Mouse (Mus musculus): ENCODE measurements around the gene Myo18a. TPM values are rescaled to one million over a fixed set of nuclear protein-coding genes. Genes with fewer than 3 reads are reported as not detected.

Myo18a gene
- polyA plus RNA-seq, 1 experiment from 2014 or later, result 21.6 TPM

DNA sequence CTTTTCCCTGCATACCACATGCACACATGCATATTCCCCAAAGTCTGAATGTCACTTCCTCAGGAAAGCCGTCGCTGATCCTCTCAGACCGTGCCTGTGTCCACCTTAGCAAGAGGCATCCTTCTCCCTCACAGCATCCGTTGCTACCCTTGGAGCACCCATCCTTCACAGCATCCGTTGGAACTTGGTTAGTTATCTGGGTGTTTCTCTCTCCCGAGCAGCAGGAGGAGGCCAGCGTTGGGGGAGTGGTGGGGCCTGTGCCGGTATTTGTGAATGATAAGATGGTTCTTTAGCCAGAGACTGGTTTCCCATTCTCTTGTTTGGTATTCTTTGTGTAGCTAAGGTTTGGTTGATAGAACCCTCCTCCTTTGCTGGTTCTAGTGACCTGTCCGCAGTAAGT is 21.8 kb downstream of the Myo18a start:
- ATAC-seq, result no peak
- H3K4me2 ChIP-seq (replicated peaks; ENCODE audit: low read depth, low read length), result peak overlapping the region; percentile 17; the same call in 1 of the 2 replicates
- peaks cover 48% of the 10 kb centered on the region for H3K4me1 ChIP-seq (ENCODE audit: insufficient read depth, low read depth, low read length)
- TF ChIP-seq EP300 (IDR thresholded peaks at IDR 0.05) (no peak), CTCF (IDR thresholded peaks at IDR 0.05) (no peak)
- no peak overlapping the region for H3K9ac ChIP-seq (replicated peaks; ENCODE audit: low read depth)
- WGBS, result 55% methylated on average over 9 of the region's 9 CpGs
- H3K27me3 ChIP-seq (replicated peaks; ENCODE audit: insufficient read depth, low read length), result no peaks in the 10 kb centered on the region
- no peaks in the 10 kb centered on the region; the same call in 1 of the 2 replicates for H3K36me3 ChIP-seq (ENCODE audit: insufficient read depth, low read length)
- H3K27ac ChIP-seq (ENCODE audit: low read length), result peak overlapping the region; percentile 93
- no peak for DNase-seq (ENCODE audit: low spot score)
- H3K9me3 ChIP-seq (ENCODE audit: low read length), result no peaks in the 10 kb centered on the region
- H3K4me3 ChIP-seq (ENCODE audit: low read depth, low read length), result no peak overlapping the region

GRCm38 (mm10) chr11:77785396-77785767 is 22.3 kb downstream of the Myo18a start:
- 8% methylated on average over 5 of the region's 5 CpGs for WGBS
- Histone ChIP-seq H3K36me3 (ENCODE audit: insufficient read depth, low read length) (no peaks in the 10 kb centered on the region; the same call in 1 of the 2 replicates), H3K27ac (ENCODE audit: low read length) (peak overlapping the region; percentile 93), H3K9me3 (ENCODE audit: low read length) (no peaks in the 10 kb centered on the region), H3K4me1 (ENCODE audit: insufficient read depth, low read depth, low read length) (peaks cover 50% of the 10 kb centered on the region), H3K4me3 (ENCODE audit: low read depth, low read length) (no peak overlapping the region), H3K4me2 (replicated peaks; ENCODE audit: low read depth, low read length) (0 out of 2 replicates have a peak overlapping the region, but pooled peaks have one; percentile 1), H3K27me3 (replicated peaks; ENCODE audit: insufficient read depth, low read length) (no peaks in the 10 kb centered on the region), H3K9ac (replicated peaks; ENCODE audit: low read depth) (0 out of 2 replicates have a peak overlapping the region, but pooled peaks have one; percentile 9)
- peak; percentile 47 for DNase-seq (ENCODE audit: low spot score)
- ATAC-seq, result peak; percentile 12
- TF ChIP-seq CTCF (IDR thresholded peaks at IDR 0.05), result no peak
- no peak for TF ChIP-seq EP300 (IDR thresholded peaks at IDR 0.05)

DNA sequence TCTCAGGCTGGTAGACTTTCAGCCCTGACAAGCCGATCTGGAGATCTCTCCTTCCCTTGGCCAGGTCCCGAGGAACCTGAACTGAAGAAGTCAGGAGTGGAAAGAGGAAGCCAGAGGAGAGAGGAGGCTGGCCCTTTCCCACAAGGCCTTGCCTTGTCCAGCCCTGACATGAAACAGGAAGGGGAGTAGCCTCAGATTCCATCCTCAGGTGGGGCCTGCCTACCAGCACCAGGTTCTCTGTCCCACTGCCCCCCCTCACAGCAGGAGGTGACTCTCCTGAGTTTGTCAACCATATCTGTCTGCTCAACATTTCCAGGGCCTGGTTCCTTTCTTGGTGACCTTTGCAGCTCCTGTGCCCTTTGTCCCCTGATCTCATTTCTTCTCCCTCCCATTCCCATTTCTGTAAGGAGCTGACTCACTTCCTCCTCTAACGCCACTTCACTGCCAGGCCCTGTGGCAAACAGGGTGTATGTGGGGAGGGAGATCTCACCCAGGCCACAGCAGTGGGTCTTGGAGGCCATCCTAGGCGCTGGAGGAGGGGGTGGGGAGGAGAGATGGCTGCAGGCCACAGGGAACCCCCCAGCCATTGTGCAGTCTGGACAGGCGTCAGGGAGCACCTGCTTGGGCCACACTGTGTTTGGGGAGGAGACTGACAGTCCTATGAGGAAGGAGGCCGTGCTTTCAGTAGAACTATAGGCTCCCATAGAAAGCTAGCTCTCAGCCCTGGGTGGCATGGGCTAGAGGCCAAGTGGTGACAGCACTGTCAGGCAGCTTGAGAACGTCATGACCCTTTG is 22.9 kb downstream of the Myo18a start:
- DNase-seq (ENCODE audit: low spot score) (peak; percentile 89), ATAC-seq (peak; percentile 79)
- no peak overlapping the region for H3K4me2 ChIP-seq (replicated peaks; ENCODE audit: low read depth, low read length)
- H3K27ac ChIP-seq (ENCODE audit: low read length), result peak overlapping the region; percentile 93
- 0 out of 2 replicates have a peak overlapping the region, but pooled peaks have one; percentile 9 for H3K9ac ChIP-seq (replicated peaks; ENCODE audit: low read depth)
- TF ChIP-seq CTCF (IDR thresholded peaks at IDR 0.05) (no peak), EP300 (IDR thresholded peaks at IDR 0.05) (peak; percentile 78; the same call in 1 of the 2 replicates)
- no peak overlapping the region for H3K4me3 ChIP-seq (ENCODE audit: low read depth, low read length)
- peaks cover 50% of the 10 kb centered on the region for H3K4me1 ChIP-seq (ENCODE audit: insufficient read depth, low read depth, low read length)
- WGBS, result 20% methylated on average over 7 of the region's 7 CpGs
- H3K27me3 ChIP-seq (replicated peaks; ENCODE audit: insufficient read depth, low read length), result no peaks in the 10 kb centered on the region
- H3K9me3 ChIP-seq (ENCODE audit: low read length), result no peaks in the 10 kb centered on the region
- H3K36me3 ChIP-seq (ENCODE audit: insufficient read depth, low read length), result no peaks in the 10 kb centered on the region; the same call in 1 of the 2 replicates

GRCm38 (mm10) chr11:77787707-77788106 is 24.7 kb downstream of the Myo18a start, which contains the start of gene Gm10277:
Gm10277 (minus strand) TSS chr11:77787747.
- Histone ChIP-seq H3K36me3 (ENCODE audit: insufficient read depth, low read length) (no peaks in the 10 kb centered on the region; the same call in 1 of the 2 replicates), H3K27me3 (replicated peaks; ENCODE audit: insufficient read depth, low read length) (no peaks in the 10 kb centered on the region), H3K4me3 (ENCODE audit: low read depth, low read length) (no peak within 1 kb of the TSS), H3K27ac (ENCODE audit: low read length) (peak within 1 kb of the TSS; percentile 93), H3K9ac (replicated peaks; ENCODE audit: low read depth) (no peak within 1 kb of the TSS), H3K9me3 (ENCODE audit: low read length) (no peaks in the 10 kb centered on the region), H3K4me1 (ENCODE audit: insufficient read depth, low read depth, low read length) (peaks cover 43% of the 10 kb centered on the region), H3K4me2 (replicated peaks; ENCODE audit: low read depth, low read length) (no peak within 1 kb of the TSS)
- DNase-seq (ENCODE audit: low spot score) (no peak), ATAC-seq (no peak)
- no peak for TF ChIP-seq EP300 (IDR thresholded peaks at IDR 0.05)
- TF ChIP-seq CTCF (IDR thresholded peaks at IDR 0.05), result no peak
- WGBS, result 66% methylated on average over 5 of the region's 5 CpGs

DNA sequence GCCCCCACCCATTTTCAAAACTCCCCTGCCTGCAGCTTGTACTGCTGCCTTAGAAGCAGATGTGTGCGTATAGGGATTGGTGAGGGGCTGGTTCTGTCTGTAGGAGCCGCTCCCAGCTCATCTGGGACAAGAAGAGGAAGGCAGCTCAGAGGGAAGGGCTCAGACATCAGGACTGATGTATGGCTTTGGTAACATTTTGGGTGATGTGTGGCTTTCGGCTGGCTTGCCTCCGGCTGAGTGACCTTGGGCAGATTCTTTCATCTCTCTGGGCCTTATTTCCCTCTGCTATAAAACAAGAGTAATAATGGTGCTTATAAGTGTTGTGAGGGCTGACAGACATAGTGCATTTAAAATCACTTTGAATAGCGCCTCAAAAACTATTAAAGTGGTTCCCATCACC is 26.5 kb downstream of the Myo18a start:
- H3K4me2 ChIP-seq (replicated peaks; ENCODE audit: low read depth, low read length), result no peak overlapping the region
- no peak overlapping the region for H3K4me3 ChIP-seq (ENCODE audit: low read depth, low read length)
- peaks cover 39% of the 10 kb centered on the region for H3K4me1 ChIP-seq (ENCODE audit: insufficient read depth, low read depth, low read length)
- ATAC-seq, result no peak
- no peaks in the 10 kb centered on the region for H3K27me3 ChIP-seq (replicated peaks; ENCODE audit: insufficient read depth, low read length)
- TF ChIP-seq EP300 (IDR thresholded peaks at IDR 0.05), result no peak
- H3K27ac ChIP-seq (ENCODE audit: low read length), result no peak overlapping the region
- H3K36me3 ChIP-seq (ENCODE audit: insufficient read depth, low read length), result no peaks in the 10 kb centered on the region
- 85% methylated on average over 5 of the region's 5 CpGs for WGBS
- DNase-seq (ENCODE audit: low spot score), result no peak
- H3K9me3 ChIP-seq (ENCODE audit: low read length), result no peaks in the 10 kb centered on the region
- no peak overlapping the region for H3K9ac ChIP-seq (replicated peaks; ENCODE audit: low read depth)

DNA sequence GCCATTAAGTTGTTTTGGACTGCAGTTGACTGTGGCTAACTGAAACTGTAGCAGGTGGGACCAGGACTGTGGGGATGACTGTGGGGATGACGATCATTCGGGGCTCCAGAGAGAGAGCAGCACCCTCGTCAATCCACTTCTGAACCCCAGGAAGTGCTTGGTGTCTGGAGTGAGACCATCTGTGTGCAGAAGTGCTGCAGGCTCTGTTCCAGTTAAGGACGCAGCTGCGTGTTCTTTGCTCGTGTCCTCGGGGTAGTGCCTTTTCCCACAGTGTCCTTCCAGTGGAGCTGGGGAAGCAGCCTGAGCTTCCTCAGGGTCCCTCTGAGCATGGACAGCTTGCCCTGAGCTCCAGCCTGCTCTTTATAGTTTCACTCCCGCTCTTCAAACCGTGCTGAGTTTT is 27.2 kb downstream of the Myo18a start:
- no peak overlapping the region for H3K4me3 ChIP-seq (ENCODE audit: low read depth, low read length)
- no peaks in the 10 kb centered on the region for H3K27me3 ChIP-seq (replicated peaks; ENCODE audit: insufficient read depth, low read length)
- peaks cover 31% of the 10 kb centered on the region for H3K4me1 ChIP-seq (ENCODE audit: insufficient read depth, low read depth, low read length)
- H3K27ac ChIP-seq (ENCODE audit: low read length), result peak overlapping the region; percentile 88
- 17% methylated on average over 9 of the region's 9 CpGs for WGBS
- no peaks in the 10 kb centered on the region for H3K9me3 ChIP-seq (ENCODE audit: low read length)
- ATAC-seq, result no peak
- H3K4me2 ChIP-seq (replicated peaks; ENCODE audit: low read depth, low read length), result no peak overlapping the region
- H3K36me3 ChIP-seq (ENCODE audit: insufficient read depth, low read length), result no peaks in the 10 kb centered on the region
- no peak for TF ChIP-seq EP300 (IDR thresholded peaks at IDR 0.05)
- H3K9ac ChIP-seq (replicated peaks; ENCODE audit: low read depth), result 0 out of 2 replicates have a peak overlapping the region, but pooled peaks have one; percentile 3
- peak; percentile 13 for DNase-seq (ENCODE audit: low spot score)

Data from lung, postnatal 0 days (tissue).